Mouse (Mus musculus) lung, adult 2 months (tissue): ENCODE results near the gene Rac3.

ENCODE experiments used
- CTCF ChIP-seq: fragments of 200-500 bp; IDR thresholded peaks from 2 replicates; pipeline ENCODE4 v1.5.1; 2011; ENCODE audit warnings: mild to moderate bottlenecking, low read length, control low read depth; ENCODE audit not compliant: insufficient read depth
- POLR2A ChIP-seq: fragments of 200-500 bp; IDR thresholded peaks from 2 replicates; pipeline ENCODE4 v1.6.1; 2011; ENCODE audit warnings: low read depth, mild to moderate bottlenecking, control low read depth, low read length, borderline replicate concordance; ENCODE audit errors: extremely low read depth

GRCm38 (mm10) chr11:120731395-120731794 is 10.1 kb downstream of the Rac3 start:
- TF ChIP-seq CTCF: 0 out of 2 replicates have a peak, but pooled peaks have one; percentile 14
- TF ChIP-seq POLR2A: peak; percentile 89; the same call in 1 of the 2 replicates
